Mouse (Mus musculus): ENCODE measurements around the gene Mapk8ip3. TPM values are rescaled to one million over a fixed set of nuclear protein-coding genes. Genes with fewer than 3 reads are reported as not detected.

Gene Mapk8ip3
- polyA plus RNA-seq, 1 experiment from 2014 or later, result 38.3 TPM

DNA sequence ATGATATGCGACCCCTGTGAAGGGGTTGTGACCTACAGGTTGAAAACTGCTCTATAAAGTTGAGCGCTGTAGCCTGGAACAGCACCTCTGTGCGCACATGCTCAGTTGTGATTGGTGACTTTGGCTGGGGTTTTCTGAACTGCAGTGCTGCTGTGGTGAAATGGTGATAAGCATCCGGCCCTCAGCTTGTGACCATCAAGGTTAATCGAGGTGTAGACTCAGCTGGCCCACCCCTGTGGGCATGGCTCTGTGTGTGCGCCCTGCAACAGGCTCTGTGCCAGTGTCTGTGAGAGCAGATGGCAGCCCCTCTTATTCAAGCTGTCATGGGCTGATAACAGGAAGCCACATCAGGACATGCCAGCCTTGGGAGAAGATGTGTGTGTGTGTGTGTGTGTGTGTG, 77.8 kb downstream of the Mapk8ip3 start:
- Histone ChIP-seq H3K9me3 (replicated peaks) (no peaks in the 10 kb centered on the region), H3K27me3 (no peaks in the 10 kb centered on the region), H3K4me1 (no peaks in the 10 kb centered on the region), H3K27ac (replicated peaks) (no peak overlapping the region), H3K4me2 (replicated peaks) (no peak overlapping the region), H3K4me3 (replicated peaks) (no peak overlapping the region), H3K9ac (no peak overlapping the region), H3K36me3 (peaks cover 51% of the 10 kb centered on the region)
- WGBS, result 85% methylated on average over 6 of the region's 6 CpGs
- no peak for ATAC-seq (ENCODE audit: insufficient number of reproducible peaks, low FRiP score, low TSS enrichment, low read depth)

DNA sequence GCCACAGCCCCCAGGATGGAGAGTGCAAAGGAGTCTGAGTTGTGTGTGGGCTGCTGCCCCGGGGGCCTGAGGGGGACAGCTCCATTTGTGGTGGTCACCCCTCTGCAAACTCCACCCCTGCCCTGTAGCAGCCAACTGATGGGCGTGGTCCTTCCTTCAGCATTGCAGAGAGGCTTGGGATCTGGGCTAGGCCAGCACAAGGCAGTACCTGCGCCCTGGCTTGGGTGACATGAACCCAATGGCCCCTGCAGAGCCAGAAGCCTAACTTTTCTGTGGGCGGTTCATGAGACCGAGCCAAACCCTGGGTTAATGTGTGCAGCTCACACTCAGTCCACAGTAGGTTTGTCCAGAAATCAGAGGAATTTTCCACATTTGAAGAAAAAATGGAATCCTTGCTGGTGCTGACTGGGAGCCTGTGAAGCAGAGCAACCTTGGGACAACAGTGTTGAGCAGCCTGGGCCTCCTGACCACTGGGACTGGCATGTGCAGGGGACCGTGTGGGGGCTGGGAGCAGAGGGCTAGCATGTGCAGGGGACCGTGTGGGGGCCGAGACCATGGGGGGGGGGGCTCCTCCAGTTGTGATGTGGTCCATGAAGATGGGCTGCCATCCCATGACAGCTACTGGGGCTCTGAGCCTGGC, 78.8 kb downstream of the Mapk8ip3 start:
- Histone ChIP-seq H3K36me3 (peaks cover 55% of the 10 kb centered on the region), H3K4me2 (replicated peaks) (no peak overlapping the region), H3K27me3 (no peaks in the 10 kb centered on the region), H3K4me3 (replicated peaks) (no peak overlapping the region), H3K9me3 (replicated peaks) (no peaks in the 10 kb centered on the region), H3K4me1 (no peaks in the 10 kb centered on the region), H3K9ac (no peak overlapping the region), H3K27ac (replicated peaks) (no peak overlapping the region)
- ATAC-seq (ENCODE audit: insufficient number of reproducible peaks, low FRiP score, low TSS enrichment, low read depth), result no peak
- WGBS, result 82% methylated on average over 8 of the region's 8 CpGs

DNA sequence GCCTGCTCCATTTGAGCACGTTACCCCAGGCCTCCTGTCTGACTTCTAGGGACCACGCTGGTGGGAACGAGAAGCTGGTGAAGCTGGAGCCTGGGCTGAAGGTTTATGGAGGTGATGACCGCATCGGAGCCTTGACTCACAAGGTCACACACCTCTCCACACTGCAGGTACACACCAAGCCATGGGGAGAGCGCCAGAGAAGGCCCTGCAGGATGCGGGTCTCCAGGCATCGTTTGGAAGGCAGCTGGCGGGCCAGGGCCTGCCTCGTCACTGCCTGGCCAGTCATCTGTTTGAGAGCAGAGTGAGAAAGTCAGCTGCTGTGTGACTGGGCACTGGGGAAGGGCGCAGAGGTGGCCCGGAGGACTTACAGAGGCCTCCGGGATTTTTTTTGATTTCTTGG, 80.2 kb downstream of the Mapk8ip3 start:
- H3K27ac ChIP-seq (replicated peaks), result no peak overlapping the region
- H3K9me3 ChIP-seq (replicated peaks), result no peaks in the 10 kb centered on the region
- ATAC-seq (ENCODE audit: insufficient number of reproducible peaks, low FRiP score, low TSS enrichment, low read depth), result no peak
- H3K4me3 ChIP-seq (replicated peaks), result no peak overlapping the region
- WGBS, result 91% methylated on average over 13 of the region's 13 CpGs
- no peak overlapping the region for H3K4me2 ChIP-seq (replicated peaks)
- H3K27me3 ChIP-seq, result no peaks in the 10 kb centered on the region
- no peak overlapping the region for H3K9ac ChIP-seq
- peaks cover 3% of the 10 kb centered on the region; the same call in 1 of the 2 replicates for H3K4me1 ChIP-seq
- H3K36me3 ChIP-seq, result peaks cover 44% of the 10 kb centered on the region

DNA sequence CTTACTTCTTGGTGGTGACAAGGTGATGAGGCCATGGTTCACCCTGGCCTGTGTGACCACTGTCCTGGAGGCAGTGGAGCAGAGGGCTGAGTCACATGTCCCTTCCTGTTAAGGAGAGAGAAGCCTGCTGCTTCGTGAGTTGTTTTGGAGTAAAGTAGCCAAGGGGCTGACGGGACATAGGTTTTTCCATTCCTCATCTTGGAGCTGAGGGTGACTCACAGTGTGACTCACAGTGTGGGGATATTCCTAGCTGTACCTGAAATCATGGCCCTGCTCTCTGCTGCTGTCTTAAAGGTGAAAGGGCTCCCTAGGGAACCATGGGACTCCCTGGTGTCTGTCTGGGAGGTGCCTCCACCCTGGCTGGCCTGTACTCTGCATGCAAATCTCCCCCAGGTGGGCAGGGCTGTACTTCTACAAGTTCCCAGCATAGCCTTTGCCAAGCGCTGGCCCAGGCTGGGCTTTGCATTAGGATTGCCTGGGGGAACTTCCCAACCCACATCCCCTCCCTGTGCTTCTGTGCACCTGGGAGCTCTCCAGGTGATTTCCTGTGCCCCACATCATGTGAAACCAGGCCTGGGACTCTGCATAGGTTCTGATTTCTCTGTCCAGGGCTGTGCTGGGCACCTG, 80.8 kb downstream of the Mapk8ip3 start:
- Histone ChIP-seq H3K36me3 (peaks cover 38% of the 10 kb centered on the region), H3K4me1 (peaks cover 9% of the 10 kb centered on the region), H3K4me3 (replicated peaks) (no peak overlapping the region), H3K9me3 (replicated peaks) (no peaks in the 10 kb centered on the region), H3K4me2 (replicated peaks) (no peak overlapping the region), H3K27ac (replicated peaks) (no peak overlapping the region), H3K27me3 (peaks cover 5% of the 10 kb centered on the region), H3K9ac (no peak overlapping the region)
- WGBS, result 71% methylated on average over 3 of the region's 3 CpGs
- no peak for ATAC-seq (ENCODE audit: insufficient number of reproducible peaks, low FRiP score, low TSS enrichment, low read depth)

DNA sequence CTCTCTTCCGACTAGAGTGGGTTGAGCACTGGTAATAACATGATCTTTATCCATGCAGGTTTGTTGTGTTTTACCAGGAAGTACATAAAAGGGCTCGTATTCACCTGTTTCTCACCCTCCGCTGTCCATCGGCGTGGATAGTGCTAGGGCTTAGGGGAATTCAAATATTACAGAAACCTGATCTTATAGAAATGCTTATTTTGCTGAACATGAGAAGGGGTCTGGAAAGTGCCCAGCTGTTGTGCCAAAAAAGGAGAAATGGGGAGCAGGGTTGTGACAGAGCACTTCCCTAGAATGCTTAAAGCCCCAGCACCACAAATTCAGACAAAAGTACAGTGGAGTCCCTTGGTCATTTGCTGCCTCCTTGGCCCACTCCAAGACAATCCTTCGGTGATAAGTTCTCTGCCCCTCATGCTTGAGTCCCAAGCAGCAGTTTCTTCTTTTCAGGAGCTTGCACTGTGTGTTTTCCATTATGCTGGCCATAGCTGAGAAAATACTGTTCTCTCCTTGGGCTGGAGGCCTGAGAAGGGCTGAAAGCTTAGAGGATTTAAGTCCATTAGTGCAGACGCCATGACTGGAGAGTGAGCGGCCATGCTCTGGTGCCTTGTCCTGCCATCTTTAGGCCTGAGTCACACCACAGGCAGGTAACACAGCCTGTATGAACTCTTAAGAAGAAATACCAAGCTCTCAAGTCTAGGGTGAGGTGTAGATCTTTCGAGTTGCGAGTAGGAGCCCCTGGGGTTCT, 85.2 kb downstream of the Mapk8ip3 start:
- Histone ChIP-seq H3K4me3 (replicated peaks) (peak overlapping the region; percentile 83), H3K27ac (replicated peaks) (no peak overlapping the region), H3K9ac (no peak overlapping the region), H3K27me3 (peaks cover 5% of the 10 kb centered on the region), H3K4me1 (peaks cover 20% of the 10 kb centered on the region), H3K36me3 (peaks cover 28% of the 10 kb centered on the region), H3K4me2 (replicated peaks) (peak overlapping the region; percentile 96), H3K9me3 (replicated peaks) (no peaks in the 10 kb centered on the region)
- no peak for ATAC-seq (ENCODE audit: insufficient number of reproducible peaks, low FRiP score, low TSS enrichment, low read depth)
- WGBS, result 76% methylated on average over 10 of the region's 10 CpGs

DNA sequence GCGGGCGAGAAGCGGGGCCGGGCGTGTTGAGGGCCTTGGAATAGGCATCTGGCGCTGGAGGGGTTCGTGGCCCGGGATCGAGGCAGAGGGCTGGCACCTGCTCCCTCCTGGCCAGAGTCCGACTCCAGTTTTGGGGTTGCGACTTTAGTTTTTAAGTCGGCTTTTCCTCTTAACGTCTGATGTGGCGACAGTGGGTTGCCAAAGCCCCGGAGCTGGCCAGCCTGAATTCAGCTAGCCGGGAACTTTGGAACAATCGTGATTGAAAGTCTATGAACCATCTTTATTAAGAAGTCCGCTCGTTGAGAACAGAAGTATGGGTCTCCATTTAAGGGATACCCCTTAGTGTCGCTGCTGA, 86.0 kb downstream of the Mapk8ip3 start:
- H3K4me1 ChIP-seq, result peaks cover 20% of the 10 kb centered on the region
- no peaks in the 10 kb centered on the region for H3K9me3 ChIP-seq (replicated peaks)
- peak overlapping the region; percentile 83 for H3K4me3 ChIP-seq (replicated peaks)
- peak overlapping the region; percentile 93 for H3K27ac ChIP-seq (replicated peaks)
- WGBS, result 2% methylated on average over 20 of the region's 20 CpGs
- H3K4me2 ChIP-seq (replicated peaks), result peak overlapping the region; percentile 96
- H3K9ac ChIP-seq, result peak overlapping the region; percentile 65
- peaks cover 21% of the 10 kb centered on the region for H3K36me3 ChIP-seq
- ATAC-seq (ENCODE audit: insufficient number of reproducible peaks, low FRiP score, low TSS enrichment, low read depth), result no peak
- H3K27me3 ChIP-seq, result peaks cover 5% of the 10 kb centered on the region

DNA sequence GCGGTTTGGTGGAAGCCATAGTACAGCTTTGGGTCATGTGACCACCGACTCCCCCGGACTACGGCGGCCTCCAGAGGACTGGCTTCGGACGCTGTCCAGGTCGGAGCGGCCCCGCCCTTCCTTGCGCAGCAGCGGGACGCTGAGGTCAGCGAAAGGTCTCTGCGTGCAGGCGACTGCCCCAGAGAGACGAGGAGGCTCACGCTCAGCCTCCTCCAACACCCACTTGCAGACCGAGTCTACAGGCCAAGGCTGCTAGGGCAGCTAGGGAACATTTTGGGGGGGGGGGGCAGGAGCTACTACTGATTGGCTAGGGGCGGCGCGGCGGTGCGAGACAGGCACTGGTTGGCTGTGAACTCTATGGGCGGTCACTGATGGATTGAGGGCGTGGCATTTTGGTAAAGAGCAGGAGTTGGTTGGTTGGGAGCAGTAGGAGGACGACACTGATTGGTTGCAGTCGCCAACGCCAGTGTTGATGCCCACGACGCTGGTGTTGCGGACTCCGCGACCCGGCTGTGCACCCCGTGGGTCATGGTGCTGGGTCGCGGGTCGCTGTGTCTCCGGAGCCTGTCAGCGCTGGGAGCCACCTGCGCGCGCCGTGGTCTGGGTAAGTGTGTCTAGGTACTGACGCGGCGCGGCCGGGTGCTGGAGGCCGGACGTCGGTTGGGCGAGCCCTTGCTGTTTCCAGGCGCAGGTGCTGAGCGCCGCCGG, 86.6 kb downstream of the Mapk8ip3 start, which contains the start of gene Fahd1:
TSS of gene Fahd1 (minus strand) at position 300 of the 708 bp plus-strand sequence.
- H3K9ac ChIP-seq, result peak within 1 kb of the TSS; percentile 65
- peak within 1 kb of the TSS; percentile 96 for H3K4me2 ChIP-seq (replicated peaks)
- H3K4me3 ChIP-seq (replicated peaks), result peak within 1 kb of the TSS; percentile 83
- H3K27ac ChIP-seq (replicated peaks), result peak within 1 kb of the TSS; percentile 93
- H3K9me3 ChIP-seq (replicated peaks), result no peaks in the 10 kb centered on the region
- peaks cover 15% of the 10 kb centered on the region for H3K36me3 ChIP-seq
- under 1% methylated on average over 58 of the region's 58 CpGs for WGBS
- H3K27me3 ChIP-seq, result peaks cover 5% of the 10 kb centered on the region
- peak; percentile 100 for ATAC-seq (ENCODE audit: insufficient number of reproducible peaks, low FRiP score, low TSS enrichment, low read depth)
- H3K4me1 ChIP-seq, result peaks cover 20% of the 10 kb centered on the region

DNA sequence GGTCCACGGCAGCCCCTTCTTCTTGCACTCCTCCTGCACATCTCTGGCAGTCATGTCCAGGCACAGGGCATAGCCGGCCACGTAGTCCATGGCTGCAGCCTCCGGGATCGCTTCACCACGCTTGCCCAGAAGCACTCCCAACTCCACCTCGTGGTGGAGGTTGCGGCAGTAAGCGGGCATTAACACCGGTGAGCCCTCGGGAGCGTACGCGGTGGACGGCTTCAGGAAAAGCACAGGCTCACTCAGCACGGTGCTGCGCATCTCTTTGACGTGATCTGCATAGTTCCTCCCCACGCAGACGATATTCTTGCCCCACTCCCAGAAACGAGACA, 87.1 kb downstream of the Mapk8ip3 start:
- Histone ChIP-seq H3K27me3 (peaks cover 5% of the 10 kb centered on the region), H3K4me3 (replicated peaks) (peak overlapping the region; percentile 83), H3K4me2 (replicated peaks) (peak overlapping the region; percentile 96), H3K9ac (peak overlapping the region; percentile 65), H3K4me1 (peaks cover 20% of the 10 kb centered on the region), H3K9me3 (replicated peaks) (no peaks in the 10 kb centered on the region), H3K36me3 (peaks cover 10% of the 10 kb centered on the region), H3K27ac (replicated peaks) (peak overlapping the region; percentile 93)
- WGBS, result under 1% methylated on average over 21 of the region's 21 CpGs
- peak; percentile 41 for ATAC-seq (ENCODE audit: insufficient number of reproducible peaks, low FRiP score, low TSS enrichment, low read depth)

DNA sequence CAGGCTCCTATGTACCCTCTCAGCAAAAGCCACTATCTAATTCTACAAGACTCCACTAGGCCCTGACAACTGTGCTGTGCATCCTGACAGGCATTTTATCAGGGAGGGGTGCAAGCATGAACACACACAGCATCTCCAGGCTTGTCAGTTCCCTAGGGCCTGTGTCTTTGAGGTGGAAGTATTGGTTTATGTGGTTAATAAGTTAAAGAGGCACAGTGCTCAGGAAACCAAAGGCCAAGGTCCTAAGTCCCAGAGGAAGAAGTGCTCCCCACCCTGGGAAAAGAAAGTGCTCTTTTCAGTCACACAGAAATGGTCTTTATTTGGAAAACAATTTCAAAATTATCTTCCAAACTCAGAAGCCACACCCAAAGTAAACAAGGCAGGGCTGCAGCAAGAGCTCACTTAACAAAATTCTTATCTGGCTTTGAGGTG, 88.2 kb downstream of the Mapk8ip3 start:
- H3K4me2 ChIP-seq (replicated peaks), result peak overlapping the region; percentile 96
- peaks cover 6% of the 10 kb centered on the region for H3K36me3 ChIP-seq
- H3K9me3 ChIP-seq (replicated peaks), result no peaks in the 10 kb centered on the region
- no peak for ATAC-seq (ENCODE audit: insufficient number of reproducible peaks, low FRiP score, low TSS enrichment, low read depth)
- peaks cover 20% of the 10 kb centered on the region for H3K4me1 ChIP-seq
- peaks cover 11% of the 10 kb centered on the region for H3K27me3 ChIP-seq
- peak overlapping the region; percentile 83 for H3K4me3 ChIP-seq (replicated peaks)
- no peak overlapping the region for H3K9ac ChIP-seq
- H3K27ac ChIP-seq (replicated peaks), result no peak overlapping the region

DNA sequence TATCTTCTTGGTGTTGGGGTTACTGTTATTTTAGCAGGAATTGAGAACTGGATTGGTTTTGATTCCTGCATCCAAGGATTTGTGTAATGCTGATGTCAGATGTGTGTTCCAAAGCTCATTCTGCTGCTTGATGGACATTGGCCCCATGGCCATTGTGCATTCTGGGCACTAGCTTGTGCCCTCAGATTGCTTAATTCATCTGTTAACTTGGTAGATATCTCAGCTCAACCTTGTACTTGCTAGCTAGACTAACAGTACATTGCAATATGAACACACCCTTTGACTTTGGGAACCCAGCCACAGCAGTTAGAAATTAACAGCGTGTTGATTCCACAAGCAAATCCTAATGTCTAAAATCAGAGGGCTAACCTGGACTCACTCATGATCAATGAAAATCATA, 89.4 kb downstream of the Mapk8ip3 start:
- Histone ChIP-seq H3K27me3 (peaks cover 14% of the 10 kb centered on the region), H3K9ac (no peak overlapping the region), H3K4me2 (replicated peaks) (no peak overlapping the region), H3K36me3 (no peaks in the 10 kb centered on the region), H3K9me3 (replicated peaks) (no peaks in the 10 kb centered on the region), H3K4me1 (peaks cover 20% of the 10 kb centered on the region), H3K27ac (replicated peaks) (no peak overlapping the region), H3K4me3 (replicated peaks) (no peak overlapping the region)
- no peak for ATAC-seq (ENCODE audit: insufficient number of reproducible peaks, low FRiP score, low TSS enrichment, low read depth)
- WGBS, result 94% methylated on average over 1 of the region's 1 CpGs

DNA sequence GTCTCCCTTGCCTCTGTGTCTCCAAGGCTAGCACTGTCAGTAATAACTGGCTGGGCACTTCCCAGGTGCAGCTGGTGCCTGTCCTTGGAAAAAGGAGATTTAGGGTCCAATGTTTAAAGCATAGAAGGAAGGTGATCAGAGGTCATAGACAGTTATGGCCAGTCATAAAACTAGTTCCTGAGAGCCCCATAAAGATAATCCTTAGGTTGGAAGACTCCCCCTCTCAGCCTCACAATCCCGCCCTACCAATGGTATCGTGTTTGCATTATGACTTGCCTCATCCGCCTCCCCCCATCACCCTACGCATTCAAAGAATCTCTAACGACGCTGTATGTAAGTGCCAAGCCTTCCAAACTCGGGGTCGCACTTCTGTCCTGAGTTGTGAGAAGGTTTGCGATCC, 92.3 kb downstream of the Mapk8ip3 start:
- no peaks in the 10 kb centered on the region for H3K9me3 ChIP-seq (replicated peaks)
- 53% methylated on average over 9 of the region's 9 CpGs for WGBS
- no peaks in the 10 kb centered on the region for H3K36me3 ChIP-seq
- no peak for ATAC-seq (ENCODE audit: insufficient number of reproducible peaks, low FRiP score, low TSS enrichment, low read depth)
- peaks cover 6% of the 10 kb centered on the region; the same call in 1 of the 2 replicates for H3K4me1 ChIP-seq
- peaks cover 12% of the 10 kb centered on the region for H3K27me3 ChIP-seq
- no peak overlapping the region for H3K27ac ChIP-seq (replicated peaks)
- H3K4me3 ChIP-seq (replicated peaks), result no peak overlapping the region
- no peak overlapping the region for H3K4me2 ChIP-seq (replicated peaks)
- H3K9ac ChIP-seq, result no peak overlapping the region

All from embryonic facial prominence, embryonic 15.5 days (tissue).